Mouse (Mus musculus): ENCODE data around the gene Dppa3.

The Dppa3 gene

GRCm38 (mm10) chr6:122626110-122626509 lies at the start of gene Dppa3:
Dppa3 (plus strand) TSS chr6:122626410.
- no peak for DNase-seq (ENCODE audit: inconsistent age in 2 of 2, low spot score in 1 of 2)

DNA sequence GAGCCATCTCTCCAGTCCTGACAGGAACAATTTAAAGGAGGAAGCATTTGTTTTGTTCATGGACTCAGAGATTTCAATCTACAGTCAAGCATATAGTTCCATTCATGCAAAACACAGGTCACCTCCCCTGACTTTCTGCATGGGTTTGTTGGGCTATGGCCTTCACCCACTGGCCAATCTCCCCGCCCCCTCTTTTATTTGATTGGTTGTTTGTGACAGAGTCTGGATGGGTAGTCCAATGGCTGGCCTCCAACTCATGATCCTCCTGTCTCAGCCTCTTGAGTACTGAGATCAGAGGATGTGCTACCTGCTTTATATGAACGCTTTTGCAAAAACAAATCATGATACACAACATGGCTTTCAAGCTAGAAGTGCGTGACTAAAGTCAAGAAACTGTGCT lies 49.2 kb upstream of the Dppa3 start:
- no peak for DNase-seq (ENCODE audit: inconsistent age in 2 of 2, low spot score in 1 of 2)

GRCm38 (mm10) chr6:122579086-122579485 lies 47.1 kb upstream of the Dppa3 start:
- DNase-seq (ENCODE audit: inconsistent age in 2 of 2, low spot score in 1 of 2) = peak; percentile 27 to 71

DNA sequence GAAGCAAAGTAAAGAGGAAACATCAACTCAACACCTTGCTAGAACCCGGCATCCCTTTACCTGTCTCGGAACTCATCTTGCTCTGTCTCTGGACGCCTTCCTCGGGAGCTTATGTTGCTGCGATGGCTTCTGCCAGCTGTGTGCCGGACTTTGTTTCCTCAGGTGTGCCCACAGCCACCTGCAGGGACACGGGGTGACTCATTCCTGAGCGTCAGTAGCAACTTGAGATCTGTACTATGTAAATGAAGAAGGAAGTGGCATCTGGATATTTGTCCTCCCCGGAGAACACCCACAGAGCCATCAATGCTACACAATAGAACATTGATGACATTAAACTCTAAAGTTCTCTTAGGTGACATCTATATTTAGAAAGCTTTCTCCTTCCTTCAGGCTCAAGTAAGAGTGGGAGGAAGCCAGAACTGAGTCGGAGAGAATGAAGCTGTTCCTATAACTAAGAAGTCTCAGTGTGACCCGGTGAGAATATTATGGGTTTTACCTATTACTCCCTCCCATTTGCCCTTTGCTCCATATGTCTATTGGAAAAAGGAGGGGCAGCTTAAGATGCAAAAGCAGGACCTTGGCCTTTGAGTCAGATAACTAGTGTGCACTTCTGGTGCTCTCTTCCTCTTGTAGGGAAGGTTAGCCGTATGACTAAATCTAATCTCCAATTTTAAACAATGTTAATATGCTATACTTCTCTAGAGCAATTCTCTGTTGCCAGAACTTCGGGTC lies 35.0 kb upstream of the Dppa3 start:
- no peak for DNase-seq (ENCODE audit: inconsistent age in 2 of 2, low spot score in 1 of 2)

- no peak for DNase-seq (ENCODE audit: inconsistent age in 2 of 2, low spot score in 1 of 2)
Observed at GRCm38 (mm10) chr6:122592905-122593304, 33.3 kb upstream of the Dppa3 start.

- DNase-seq (ENCODE audit: inconsistent age in 2 of 2, low spot score in 1 of 2) = peak; percentile 49 to 78
Observed at GRCm38 (mm10) chr6:122595637-122596036, 30.6 kb upstream of the Dppa3 start.

GRCm38 (mm10) chr6:122596608-122597007 lies 29.6 kb upstream of the Dppa3 start:
- DNase-seq (ENCODE audit: inconsistent age in 2 of 2, low spot score in 1 of 2) = no peak

- DNase-seq (ENCODE audit: inconsistent age in 2 of 2, low spot score in 1 of 2) = no peak
Observed at GRCm38 (mm10) chr6:122598014-122598413, 28.2 kb upstream of the Dppa3 start.

GRCm38 (mm10) chr6:122598436-122598835 lies 27.8 kb upstream of the Dppa3 start:
- DNase-seq (ENCODE audit: inconsistent age in 2 of 2, low spot score in 1 of 2) = no peak

- DNase-seq (ENCODE audit: inconsistent age in 2 of 2, low spot score in 1 of 2) = no peak
Observed at GRCm38 (mm10) chr6:122599054-122599737, 27.0 kb upstream of the Dppa3 start.

GRCm38 (mm10) chr6:122600066-122600646 lies 26.1 kb upstream of the Dppa3 start:
- DNase-seq (ENCODE audit: inconsistent age in 2 of 2, low spot score in 1 of 2) = no peak

- DNase-seq (ENCODE audit: inconsistent age in 2 of 2, low spot score in 1 of 2) = no peak
Observed at GRCm38 (mm10) chr6:122601031-122601430, 25.2 kb upstream of the Dppa3 start.

- DNase-seq (ENCODE audit: inconsistent age in 2 of 2, low spot score in 1 of 2) = no peak
Observed at GRCm38 (mm10) chr6:122601615-122602014, 24.6 kb upstream of the Dppa3 start.

GRCm38 (mm10) chr6:122602242-122602991 lies 23.8 kb upstream of the Dppa3 start, which contains the start of gene Apobec1:
Apobec1 (minus strand) TSS chr6:122602444.
- peak; percentile 87 to 94 for DNase-seq (ENCODE audit: inconsistent age in 2 of 2, low spot score in 1 of 2)

DNA sequence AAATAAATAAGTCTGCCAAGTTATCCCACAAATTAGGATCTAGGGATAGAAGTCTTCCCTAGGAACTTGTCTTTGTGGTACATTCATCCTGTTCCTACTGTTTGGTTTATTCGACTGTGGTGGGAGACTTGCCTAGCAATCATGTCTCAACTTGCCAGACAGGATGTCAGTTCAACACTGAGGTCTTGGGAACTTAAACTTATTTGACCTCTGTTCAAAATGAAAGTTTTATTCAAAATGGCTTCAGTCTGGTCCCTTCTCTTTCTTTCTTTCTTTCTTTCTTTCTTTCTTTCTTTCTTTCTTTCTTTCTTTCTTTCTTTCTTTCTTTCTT lies 23.3 kb upstream of the Dppa3 start:
- DNase-seq (ENCODE audit: inconsistent age in 2 of 2, low spot score in 1 of 2) = no peak

GRCm38 (mm10) chr6:122604260-122604659 lies 21.9 kb upstream of the Dppa3 start:
- DNase-seq (ENCODE audit: inconsistent age in 2 of 2, low spot score in 1 of 2) = no peak

DNA sequence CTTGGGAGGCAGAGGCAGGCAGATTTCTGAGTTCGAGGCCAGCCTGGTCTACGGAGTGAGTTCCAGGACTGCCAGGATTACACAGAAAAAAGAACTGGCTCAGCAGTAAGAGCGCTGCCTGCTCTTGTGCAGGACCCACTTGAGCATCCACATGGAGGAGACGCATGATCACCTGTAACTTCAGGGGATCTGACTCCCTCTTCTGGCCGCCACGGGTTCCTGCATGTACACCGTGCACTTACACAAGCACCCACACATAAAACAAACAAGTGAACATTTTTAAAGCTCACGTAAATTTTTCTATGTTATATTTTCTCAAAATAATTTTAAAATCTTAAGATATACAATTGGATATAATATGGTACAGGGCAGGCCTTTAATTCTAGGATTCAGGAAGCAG lies 20.7 kb upstream of the Dppa3 start:
- DNase-seq (ENCODE audit: inconsistent age in 2 of 2, low spot score in 1 of 2) = no peak

GRCm38 (mm10) chr6:122606661-122607060 lies 19.5 kb upstream of the Dppa3 start:
- DNase-seq (ENCODE audit: inconsistent age in 2 of 2, low spot score in 1 of 2) = no peak

- DNase-seq (ENCODE audit: inconsistent age in 2 of 2, low spot score in 1 of 2) = no peak
Observed at GRCm38 (mm10) chr6:122607700-122608099, 18.5 kb upstream of the Dppa3 start.

- DNase-seq (ENCODE audit: inconsistent age in 2 of 2, low spot score in 1 of 2) = no peak
Observed at GRCm38 (mm10) chr6:122608434-122609376, 17.5 kb upstream of the Dppa3 start.

DNA sequence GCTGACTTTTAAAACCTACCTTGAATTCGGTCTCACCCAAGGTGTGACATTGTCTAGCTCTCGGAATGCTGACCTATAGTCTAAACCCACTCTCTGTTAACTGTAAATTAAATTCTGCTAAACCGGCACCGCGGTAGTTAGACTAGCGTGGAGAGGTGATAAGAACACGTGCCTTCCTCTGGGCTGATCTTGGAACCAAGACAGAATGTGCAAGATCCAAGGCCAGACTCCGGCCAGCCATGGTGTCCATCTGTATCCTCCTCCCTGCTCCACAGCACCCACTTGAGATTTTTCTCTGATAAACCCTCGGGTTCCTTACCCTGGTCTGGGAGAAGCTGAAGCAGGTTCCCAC lies 16.9 kb upstream of the Dppa3 start:
- no peak for DNase-seq (ENCODE audit: inconsistent age in 2 of 2, low spot score in 1 of 2)

Data from adrenal gland, adult (tissue).